Mouse (Mus musculus) neural tube, embryonic 13.5 days (tissue): ENCODE data around the gene Pon2. TPM values are rescaled to one million over a fixed set of nuclear protein-coding genes. Genes with fewer than 3 reads are reported as not detected.

ENCODE experiments used
- polyA plus RNA-seq: library from polyadenylated mRNA; unstranded; fragments of >200 nt; fragmentation: Nextera tagmentation; extraction: Ambion mirVana; gene quantifications from 2 replicates; pipeline ENCODE4 v1.2.1, GENCODE M21; 2015

Pon2 gene
- polyA plus RNA-seq, 1 experiment from 2014 or later = 35.4 TPM

Other genes starting within 250 kb of the Pon2 start
- gene Pon1, start 104.5 kb downstream of the Pon2 start, polyA plus RNA-seq = 0.19 TPM in 1 of 2 replicates, not detected in the other
- 5.2 and 5.3 TPM in 2 replicates for gene Pon3, start 42.2 kb downstream of the Pon2 start, polyA plus RNA-seq
- gene Asb4, start 84.9 kb upstream of the Pon2 start, polyA plus RNA-seq = 10.4 and 13.8 TPM in 2 replicates
- gene Pdk4, start 197.9 kb upstream of the Pon2 start, polyA plus RNA-seq = 0.92 and 1.4 TPM in 2 replicates